Mouse (Mus musculus): ENCODE results near the gene Pgm2.

Pgm2 gene

DNA sequence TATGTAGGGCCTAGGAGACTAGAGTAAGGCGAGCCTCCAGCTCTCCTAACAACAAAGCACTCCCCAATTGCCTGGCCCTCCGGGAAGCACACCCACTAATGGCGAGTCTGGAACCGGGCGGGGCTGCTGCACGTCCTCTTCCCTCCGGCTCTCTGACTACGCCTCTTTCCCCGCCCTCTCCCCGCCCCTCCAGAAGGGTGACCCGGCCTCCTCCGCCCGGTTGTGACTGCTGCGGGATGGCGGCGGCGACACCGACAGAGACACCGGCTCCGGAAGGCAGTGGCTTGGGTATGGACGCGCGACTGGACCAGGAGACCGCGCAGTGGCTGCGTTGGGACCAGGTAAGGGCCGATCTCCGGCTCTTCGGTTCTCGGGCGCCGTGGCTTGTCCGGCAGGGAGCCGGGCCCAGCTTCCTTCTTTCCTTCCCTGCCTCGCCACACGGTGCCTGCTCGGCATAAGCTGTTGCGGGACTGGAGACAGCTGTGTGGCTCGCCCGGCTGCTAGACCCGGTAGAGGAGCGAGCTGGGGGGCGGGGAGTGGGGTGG lies at the start of gene Pgm2:
Gene Pgm2 (plus strand): TSS at position 203 of the 545 bp plus-strand sequence.
- peak; percentile 74 for DNase-seq

DNA sequence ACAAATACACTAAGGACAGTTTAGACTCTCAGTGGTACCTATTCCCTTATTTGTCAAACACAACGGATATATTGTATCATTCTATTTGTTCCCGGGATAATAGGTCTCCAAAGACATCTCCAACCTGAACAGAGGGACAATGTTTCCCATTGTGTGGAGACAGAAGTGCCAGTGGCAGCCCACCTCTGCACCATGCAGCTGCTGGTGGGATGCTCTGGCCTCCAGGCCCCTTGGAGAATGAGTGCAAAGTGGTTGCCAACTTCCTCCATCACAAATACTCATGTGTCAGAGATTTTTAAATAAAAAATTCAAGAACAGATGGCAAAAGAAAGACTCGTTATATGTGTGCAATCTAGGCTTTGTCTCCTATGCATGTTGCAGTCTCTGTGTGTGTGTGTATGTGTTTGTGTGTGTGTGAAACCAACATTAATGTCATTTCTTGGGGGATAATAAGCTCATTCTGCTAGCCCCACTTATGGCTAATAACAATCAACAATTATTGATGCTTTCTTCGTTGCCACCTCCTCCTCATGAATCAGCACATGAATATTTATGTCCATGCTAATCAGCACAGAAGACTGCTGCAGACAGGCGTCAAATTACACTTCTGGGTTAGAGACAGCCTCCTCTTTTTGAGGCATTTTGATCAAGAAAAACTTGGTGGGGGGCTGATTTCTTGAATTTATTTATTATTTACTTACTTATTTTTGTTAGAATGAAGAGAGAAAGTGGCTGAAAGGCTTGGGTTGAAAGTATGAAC lies 48.9 kb upstream of the Pgm2 start:
- no peak for DNase-seq

DNA sequence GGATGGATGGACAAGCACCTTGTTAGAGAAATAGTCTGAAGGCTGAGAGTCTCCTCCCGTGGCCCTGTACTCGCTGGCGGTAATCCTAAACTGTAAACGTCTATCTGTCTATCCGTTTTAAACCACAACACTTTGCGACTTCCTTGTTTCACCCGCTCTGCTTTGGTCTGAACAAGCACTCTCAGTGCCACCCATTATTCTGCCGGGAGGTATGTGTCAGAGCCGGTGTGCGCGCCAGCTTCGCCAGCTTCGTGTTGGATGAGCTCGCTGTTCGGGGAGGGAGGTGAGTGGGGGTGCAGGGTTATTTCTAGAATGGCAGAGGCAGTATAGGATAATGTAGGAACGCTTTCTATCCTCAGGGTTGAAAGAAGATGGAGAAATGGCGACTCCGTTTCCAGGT lies 48.0 kb upstream of the Pgm2 start:
- no peak for DNase-seq

DNA sequence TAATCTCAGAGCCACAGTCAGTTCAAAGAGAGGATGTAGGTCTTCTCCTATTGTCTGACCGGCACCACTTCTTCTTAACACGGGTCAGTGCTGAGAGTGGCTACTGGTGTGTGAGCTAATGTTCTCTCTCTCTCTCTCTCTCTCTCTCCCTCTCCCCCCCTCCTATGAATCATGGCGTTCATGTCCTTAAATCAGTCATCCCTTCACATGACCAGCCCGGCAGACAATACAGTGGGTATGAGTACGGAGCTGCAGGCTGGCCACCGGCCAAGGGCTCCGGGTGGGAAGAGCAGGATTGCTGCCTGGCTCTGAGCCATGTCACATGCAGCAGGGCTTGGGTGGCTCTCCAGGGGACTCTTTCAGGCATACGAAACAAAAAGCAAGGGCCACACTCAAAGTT lies 47.2 kb upstream of the Pgm2 start:
- DNase-seq = no peak

DNA sequence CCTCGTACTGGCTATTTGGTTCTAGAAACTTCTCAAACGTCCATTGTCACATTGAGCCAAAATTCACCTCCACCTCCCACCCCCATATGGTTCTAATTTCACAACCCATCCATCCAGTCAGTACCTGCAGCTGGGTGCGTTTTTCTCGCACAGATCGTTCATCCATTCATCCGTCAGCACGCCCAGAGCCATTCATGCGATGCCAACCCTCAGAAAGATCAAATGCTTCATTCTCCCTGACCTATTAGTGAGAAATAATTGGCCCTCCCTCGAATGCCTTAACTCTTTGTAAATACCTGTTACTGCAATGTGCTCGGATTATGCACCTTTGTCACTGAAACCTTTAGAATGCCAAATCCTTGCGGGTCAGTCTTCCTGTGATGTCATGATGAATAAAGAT lies 45.8 kb upstream of the Pgm2 start:
- DNase-seq = no peak

DNA sequence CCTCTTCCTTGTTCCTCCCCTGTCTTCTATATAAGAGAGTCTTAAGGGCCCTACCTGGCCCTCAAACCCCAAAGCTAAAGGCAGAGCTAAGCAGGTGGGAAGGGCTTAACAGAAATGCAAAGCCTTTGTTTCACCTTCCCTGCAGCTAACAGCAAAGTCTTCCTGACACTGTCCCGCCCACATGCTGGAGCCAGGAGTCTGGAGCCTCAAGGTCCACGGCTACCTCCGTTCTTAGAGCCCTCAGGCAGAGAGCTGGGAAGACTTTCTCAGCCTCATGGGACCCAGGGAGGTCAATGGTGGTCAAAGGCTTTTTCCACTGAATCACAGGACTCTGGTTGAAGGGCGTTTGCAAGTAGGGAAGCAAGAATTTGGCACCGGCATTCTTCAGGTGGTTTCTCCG lies 44.8 kb upstream of the Pgm2 start:
- DNase-seq = no peak

DNA sequence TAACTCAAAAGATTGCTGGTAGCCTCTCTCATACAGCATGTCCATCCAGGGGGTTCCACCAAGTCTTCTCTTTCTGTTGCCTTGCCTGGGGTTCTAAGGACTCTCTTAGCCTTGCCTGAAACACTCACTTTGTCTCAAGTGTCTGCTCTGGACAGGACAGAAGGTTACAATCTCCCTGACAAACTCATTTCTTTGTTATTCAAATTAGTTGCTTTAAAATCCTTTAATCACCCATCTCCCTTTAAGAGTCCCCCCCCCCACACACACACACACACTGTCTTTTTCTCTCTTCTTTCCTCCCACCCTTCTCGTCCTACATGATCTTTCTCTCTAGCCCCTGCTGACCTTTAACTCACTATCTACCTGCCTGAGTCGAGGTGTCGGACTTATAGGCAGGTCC lies 44.1 kb upstream of the Pgm2 start:
- DNase-seq = no peak

DNA sequence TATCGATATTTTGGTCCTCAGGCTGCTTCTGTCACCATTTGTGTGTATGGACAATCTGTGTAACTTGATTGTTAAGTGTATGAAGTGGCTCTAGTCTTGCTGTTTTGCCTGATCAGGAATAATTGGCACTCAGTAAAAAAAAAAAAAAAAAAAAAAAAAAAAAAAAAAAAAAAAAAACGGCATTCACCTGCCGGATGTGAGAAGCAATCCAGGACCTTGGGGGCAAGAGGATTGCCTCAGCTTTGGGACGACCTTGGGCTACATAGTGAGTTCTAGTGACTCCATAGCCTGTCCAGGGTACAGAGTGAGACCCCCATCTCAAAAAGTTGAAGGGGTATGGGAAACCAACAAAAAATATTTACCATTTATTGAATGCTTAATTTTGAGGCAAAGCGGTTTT lies 43.5 kb upstream of the Pgm2 start:
- no peak for DNase-seq

DNA sequence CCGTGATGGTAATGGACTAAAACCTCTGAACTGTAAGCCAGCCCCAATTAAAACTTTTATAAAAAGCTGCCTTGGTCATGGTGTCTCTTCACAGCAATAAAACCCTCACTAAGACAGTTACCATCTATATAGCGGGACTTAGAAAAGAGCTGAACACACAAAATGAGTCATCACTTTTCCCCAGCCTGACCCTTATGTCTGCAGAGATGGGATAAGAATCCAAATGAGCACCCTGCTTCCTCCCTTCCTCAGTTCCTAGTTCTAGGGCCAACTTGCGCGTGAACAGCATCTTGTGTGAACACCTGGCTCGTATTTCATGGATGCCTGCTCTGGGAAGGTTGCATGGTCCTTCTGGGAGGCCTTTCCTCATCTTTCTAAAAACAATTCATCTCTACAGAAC lies 39.7 kb upstream of the Pgm2 start:
- no peak for DNase-seq

DNA sequence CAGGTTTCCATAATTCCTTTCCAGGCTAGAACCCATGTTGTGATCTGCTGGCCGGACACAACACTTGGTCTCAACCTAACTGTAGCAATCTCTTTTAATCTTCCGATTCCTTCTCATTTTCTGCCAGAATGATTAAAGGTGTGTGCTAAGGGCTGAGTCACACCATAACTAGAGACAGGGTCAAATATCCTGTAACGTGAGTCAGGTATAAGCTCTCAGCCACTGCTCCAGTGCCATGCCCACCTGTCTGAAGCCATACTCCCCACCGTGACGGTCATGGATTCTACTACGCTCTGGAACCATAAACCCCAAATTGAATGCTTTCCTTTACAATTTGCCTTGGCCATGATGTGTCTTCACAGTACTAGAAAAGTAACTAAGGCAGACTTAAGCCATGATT lies 36.5 kb upstream of the Pgm2 start:
- no peak for DNase-seq

DNA sequence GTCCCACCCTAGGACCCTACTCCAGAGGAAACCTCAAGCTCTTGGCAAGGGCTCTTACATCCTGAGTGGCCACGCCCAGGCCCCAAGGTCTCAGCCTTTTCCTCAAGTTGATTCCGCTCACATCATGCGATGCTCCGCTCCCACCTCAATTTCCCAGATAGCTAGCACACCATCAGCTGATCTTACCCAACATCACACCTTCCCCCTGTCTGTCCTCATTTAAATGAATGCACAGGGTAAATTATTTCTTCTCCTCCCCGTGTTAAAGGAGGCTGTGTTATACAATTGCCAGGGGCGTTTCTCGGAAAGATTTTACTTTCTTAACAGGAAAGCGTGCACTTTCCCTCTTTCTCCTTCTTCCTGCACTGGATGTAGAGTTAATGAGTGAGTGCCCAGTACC lies 31.9 kb upstream of the Pgm2 start:
- DNase-seq = no peak

DNA sequence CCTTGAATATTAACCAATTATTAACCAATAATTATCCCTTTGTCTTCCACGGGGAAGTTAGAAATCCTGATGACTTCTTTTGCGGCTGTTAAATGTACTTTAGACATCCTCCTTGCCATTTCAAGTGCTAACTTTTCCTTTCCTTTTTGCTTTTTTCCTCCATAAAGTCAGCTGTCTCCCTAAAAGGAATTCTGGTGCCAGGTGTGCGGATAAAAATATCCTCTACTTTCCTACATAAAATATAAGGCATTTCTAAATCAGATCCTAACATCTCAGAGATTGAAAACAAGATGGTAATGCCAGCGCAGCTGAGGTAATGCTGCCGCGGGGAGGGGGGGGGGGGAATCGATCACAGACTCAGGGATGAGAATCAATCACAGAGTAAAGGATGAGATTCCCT lies 31.1 kb upstream of the Pgm2 start:
- no peak for DNase-seq

DNA sequence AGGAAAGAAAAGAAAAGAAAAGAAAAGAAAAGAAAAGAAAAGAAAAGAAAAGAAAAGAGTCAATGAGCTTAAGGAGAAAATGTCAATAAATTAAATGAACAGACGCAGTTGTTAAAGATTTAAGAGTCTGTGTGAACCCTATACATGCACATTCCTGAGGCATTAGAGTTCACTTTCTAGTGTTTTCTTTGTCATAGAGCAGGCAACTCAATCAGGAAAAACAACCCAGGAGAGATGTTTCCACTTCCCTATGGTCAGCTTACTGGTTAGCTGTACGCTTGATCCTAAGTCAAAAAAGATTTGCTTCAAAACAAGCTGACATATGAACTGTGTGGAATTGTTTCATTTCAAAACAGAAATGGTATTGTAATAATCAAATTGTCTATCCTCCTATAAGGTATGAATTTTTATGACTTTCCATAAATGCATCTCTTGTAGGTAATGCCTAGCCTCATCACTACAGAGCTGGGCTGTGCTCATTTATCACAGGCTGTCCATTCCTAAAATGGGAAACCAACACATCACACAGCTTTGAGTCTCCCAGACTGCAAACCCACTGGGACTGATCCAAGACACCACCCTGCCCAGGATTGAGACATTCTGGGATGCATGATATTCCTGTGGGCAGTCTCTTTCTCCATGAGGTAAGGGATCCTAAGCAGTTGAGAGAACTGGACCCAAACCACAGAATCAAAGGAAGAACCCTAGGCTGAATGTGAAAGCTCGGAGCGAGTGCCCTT lies 29.7 kb upstream of the Pgm2 start:
- DNase-seq = no peak

DNA sequence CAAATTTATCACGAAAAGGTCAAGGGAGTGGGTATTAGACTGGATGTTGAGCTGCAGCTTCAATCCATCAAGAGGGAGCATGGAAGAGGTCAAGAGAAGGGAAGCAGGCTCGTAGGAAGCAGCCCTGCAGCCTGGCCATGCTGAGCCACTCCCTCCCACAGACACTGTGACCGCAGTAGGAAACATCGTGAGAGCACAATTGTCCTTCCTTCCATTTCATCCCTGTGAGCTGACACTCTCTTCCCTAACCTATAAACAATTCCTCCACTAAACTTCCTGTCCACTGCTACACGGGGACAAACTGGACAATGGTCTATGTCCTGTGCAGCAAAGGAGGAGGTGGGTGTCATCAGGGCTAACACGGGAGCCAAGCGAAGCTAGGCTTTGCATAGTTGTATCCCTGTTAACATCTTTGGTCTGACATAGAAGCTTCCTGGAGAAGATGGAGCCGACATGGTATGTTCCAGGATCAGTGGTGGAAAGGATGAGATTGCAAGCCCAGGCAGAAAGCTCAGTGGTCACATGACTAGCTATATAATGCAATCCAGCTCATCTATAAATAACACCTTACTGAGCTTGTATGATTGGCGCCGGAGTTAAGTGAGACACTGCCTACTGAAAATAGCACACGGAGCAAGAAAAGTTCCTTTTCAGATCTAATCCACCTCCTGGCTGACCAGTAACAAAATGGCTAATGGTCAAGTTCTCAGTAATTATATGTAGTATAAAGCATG lies 29.0 kb upstream of the Pgm2 start:
- DNase-seq = no peak

DNA sequence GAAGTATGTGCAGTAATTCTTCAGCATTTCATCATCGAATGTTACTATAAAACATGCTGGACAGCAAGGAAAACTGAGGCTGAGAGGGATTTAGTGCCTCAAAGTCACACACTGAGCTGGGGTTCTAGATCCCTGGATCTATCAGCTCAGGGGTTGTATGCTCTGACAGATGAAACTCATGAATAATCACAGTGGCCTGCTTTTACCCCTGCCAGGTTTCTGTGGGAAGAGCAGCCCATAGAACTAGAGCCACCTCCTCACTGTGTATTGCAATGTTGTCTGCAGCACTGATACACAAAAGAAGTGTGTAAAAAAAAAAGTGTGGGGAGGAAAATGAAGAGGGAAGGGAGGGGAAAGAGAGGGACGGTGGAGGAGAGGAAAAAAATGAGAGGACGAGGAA lies 28.3 kb upstream of the Pgm2 start:
- DNase-seq = no peak

DNA sequence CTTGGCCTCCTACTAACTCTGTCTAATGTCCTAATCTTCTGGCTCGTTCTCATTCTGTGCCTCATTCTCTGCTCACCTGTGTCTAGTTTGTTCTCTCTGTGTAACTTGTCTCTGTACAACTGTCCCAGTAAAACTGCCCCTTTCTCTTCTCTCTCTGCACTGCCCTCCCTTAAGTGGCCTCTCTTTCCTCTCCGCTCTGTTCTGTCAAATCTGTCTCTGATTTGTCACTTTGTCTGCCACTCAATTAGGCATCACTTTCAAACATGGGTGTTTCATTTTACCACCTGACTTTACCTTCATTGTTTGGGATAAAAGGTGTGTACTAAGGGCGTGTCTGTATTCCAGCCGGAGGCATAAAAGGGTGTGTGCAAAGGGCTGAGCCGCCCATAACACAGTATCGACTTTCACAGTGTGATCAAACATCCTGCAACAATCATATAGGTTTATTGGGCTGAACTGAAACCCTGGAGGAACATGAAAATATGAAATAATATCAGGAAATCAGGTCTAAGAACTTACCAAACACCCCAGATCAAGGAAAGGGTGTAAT lies 27.2 kb upstream of the Pgm2 start:
- no peak for DNase-seq

DNA sequence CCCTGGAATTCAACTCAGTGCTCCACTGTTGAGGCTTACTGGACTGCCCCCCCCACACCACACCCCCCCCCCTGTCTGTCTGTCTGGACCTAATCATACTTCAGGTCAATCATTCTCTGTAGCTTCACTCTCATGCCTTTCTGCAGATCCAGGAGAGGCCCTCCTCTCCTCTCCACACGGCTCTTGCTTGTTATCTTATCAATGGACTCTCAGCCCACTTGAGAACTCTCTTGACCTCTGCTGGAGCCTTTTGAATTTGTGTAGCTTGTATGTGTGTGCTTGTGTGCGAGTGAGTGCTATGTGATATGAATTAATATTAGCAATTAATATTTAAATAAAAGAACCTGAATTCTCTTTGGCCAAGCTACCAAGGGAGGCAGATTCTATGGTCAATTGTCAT lies 26.6 kb upstream of the Pgm2 start:
- DNase-seq = no peak

DNA sequence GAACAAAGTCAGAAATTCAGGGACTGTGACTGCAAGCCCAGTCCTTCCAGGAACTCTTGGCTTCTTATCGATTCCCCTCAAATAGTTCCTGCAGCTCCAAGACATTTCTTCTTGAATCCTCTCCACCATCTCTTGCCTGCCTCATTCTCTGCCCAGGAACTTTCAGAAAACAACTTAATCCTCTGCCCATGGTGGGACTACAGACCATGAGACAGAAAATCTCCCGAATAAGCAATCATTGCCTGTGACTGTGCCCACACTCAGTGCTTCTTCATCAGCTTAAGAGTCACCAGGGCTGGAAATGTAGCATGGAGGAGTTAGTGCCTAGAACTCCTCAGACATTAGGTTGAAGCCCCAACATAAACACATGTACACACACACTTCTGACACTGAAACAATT lies 25.2 kb upstream of the Pgm2 start:
- no peak for DNase-seq

DNA sequence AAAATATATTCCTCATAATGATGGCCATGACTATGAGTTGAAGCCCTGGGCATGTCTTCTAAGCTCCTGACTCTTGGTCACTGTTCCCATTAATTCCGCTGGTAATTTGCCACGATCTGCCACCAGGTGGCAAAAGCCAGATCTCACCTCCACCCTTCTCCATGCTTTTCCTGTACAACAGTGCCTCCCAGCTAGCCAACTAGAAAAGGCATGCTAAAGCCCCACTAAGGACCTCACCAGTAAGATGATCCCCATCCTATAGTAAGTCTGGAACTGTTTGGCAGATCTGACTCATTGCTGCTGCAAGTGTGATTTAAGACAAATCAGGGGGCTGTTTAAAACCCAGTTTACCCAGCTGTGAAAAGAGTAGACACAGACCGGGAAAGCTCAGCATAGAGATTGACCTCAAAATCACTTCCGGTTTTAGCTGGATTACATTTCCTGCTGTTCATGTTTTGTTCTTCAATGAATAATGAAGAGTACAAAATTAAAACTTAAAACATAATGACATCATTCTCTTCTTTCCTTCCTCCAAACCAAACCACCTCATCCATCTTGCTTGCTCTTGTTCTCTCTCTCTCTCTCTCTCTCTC lies 22.6 kb upstream of the Pgm2 start:
- DNase-seq = peak; percentile 80

DNA sequence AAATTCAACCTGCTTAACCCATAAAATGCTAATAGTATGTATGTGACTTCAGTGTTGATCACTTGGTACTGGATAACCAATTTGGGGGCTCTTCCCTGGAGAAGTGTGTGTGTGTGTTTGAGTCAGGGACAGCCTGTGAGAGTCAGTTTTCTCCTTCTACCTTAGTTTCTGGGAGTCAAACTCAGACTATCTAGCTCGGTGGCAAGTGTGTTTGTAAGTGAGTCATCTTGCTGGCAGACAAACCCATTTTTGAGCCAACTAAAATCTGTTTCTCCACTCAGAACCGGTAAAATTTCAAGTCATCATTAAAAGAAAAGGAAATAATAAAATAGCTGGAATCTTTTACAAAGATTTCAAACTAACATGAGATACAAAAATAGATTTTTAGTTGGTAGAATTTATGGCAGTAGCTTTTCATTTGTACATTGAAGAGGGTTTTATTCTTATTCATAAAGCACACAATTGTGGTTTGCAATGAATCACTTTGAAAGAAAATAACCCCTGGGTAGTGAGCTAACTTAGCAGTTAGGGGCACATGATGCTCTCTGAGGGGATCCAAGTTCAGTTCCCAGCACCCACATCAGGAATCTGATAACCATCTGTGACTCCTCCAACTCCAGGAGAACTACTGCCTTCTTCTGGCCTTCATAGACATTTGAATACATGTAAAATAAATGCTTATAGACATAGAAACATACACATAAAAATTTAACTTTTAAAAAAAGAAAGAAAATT lies 21.8 kb upstream of the Pgm2 start:
- DNase-seq = no peak

DNA sequence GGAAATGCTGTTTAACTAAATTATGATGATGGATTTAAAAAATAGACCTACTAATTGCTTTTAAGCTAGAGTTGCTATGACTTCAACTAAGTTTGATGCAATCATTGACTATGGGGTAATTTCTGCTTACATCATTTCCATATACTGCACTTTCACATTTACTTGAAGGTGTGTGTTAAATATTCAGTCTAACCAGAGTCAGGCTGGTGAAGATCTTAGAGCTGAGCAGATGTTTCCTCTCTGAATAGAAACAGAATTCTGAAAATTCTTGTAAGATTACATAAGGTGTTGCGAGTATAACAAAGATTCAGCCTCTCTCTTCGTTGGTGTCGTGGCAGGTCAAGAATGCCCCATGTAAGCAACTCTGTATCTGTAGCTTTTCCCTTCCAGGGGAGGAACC lies 18.3 kb upstream of the Pgm2 start:
- DNase-seq = no peak

DNA sequence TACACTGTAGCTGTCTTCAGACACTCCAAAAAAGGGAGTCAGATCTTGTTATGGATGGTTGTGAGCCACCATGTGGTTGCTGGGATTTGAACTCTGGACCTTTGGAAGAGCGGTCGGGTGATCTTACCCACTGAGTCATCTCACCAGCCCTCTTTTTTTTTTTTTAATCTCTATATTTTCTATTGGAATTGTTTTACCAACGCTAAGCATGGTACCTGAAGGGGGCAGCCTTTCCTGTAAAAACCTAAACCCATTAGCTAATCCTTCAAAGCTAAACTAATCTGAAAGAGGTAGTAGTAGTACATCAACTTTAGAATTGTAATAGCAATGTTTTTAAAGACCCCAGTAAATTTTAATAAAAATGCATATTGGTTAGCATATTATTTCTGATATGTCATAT lies 17.2 kb upstream of the Pgm2 start:
- no peak for DNase-seq

Data from cerebellum, adult 8-10 months (tissue).